Mouse (Mus musculus) frontal cortex, postnatal 25 days (tissue): ENCODE data around the gene Tfrc.

ENCODE experiments used
- DNase-seq, 2 experiments: peaks; one replicate each; pipeline ENCODE4 v3.0.0; 2022; ENCODE audit warnings: low spot score in 2 of 2

Gene Tfrc

GRCm38 (mm10) chr16:32608712-32609400, at the start of gene Tfrc:
Gene Tfrc, plus strand, starts transcription at chr16:32608920.
- DNase-seq = peak; percentile 90 to 92

GRCm38 (mm10) chr16:32559493-32559892, 49.2 kb upstream of the Tfrc start:
- no peak for DNase-seq

GRCm38 (mm10) chr16:32563056-32563793, 45.5 kb upstream of the Tfrc start:
- DNase-seq = no peak

GRCm38 (mm10) chr16:32567282-32567681, 41.4 kb upstream of the Tfrc start:
- no peak for DNase-seq

GRCm38 (mm10) chr16:32568401-32568800, 40.3 kb upstream of the Tfrc start:
- no peak for DNase-seq

- DNase-seq = no peak
Measured at GRCm38 (mm10) chr16:32570042-32570441, 38.7 kb upstream of the Tfrc start.

- no peak for DNase-seq
Measured at GRCm38 (mm10) chr16:32572528-32572927, 36.2 kb upstream of the Tfrc start.

GRCm38 (mm10) chr16:32586482-32586881, 22.2 kb upstream of the Tfrc start:
- DNase-seq = no peak

- no peak for DNase-seq
Measured at GRCm38 (mm10) chr16:32588568-32588967, 20.2 kb upstream of the Tfrc start.

- no peak for DNase-seq
Measured at GRCm38 (mm10) chr16:32591521-32591920, 17.2 kb upstream of the Tfrc start.

- no peak for DNase-seq
Measured at GRCm38 (mm10) chr16:32593283-32593805, 15.4 kb upstream of the Tfrc start.

- no peak for DNase-seq
Measured at GRCm38 (mm10) chr16:32593916-32594315, 14.8 kb upstream of the Tfrc start.

- no peak for DNase-seq
Measured at GRCm38 (mm10) chr16:32594701-32595100, 14.0 kb upstream of the Tfrc start.

GRCm38 (mm10) chr16:32595142-32595855, 13.4 kb upstream of the Tfrc start:
- DNase-seq = no peak

GRCm38 (mm10) chr16:32597909-32598381, 10.8 kb upstream of the Tfrc start:
- DNase-seq = no peak

- no peak for DNase-seq
Measured at GRCm38 (mm10) chr16:32599151-32599550, 9.6 kb upstream of the Tfrc start.

GRCm38 (mm10) chr16:32602193-32602685, 6.5 kb upstream of the Tfrc start:
- no peak for DNase-seq

- DNase-seq = no peak
Measured at GRCm38 (mm10) chr16:32607562-32608343, 967 bp upstream of the Tfrc start.

GRCm38 (mm10) chr16:32608344-32608711, 392 bp upstream of the Tfrc start:
- DNase-seq = no peak

GRCm38 (mm10) chr16:32609401-32609779, 670 bp downstream of the Tfrc start:
- no peak for DNase-seq
